Mouse (Mus musculus) heart, postnatal 0 days (tissue): ENCODE data around the gene Hes5. TPM values are rescaled to one million over a fixed set of nuclear protein-coding genes. Genes with fewer than 3 reads are reported as not detected.

Experiments used
- ATAC-seq: fragments of 200-750 bp; cut with Nextera tagmentation; 2 replicates; pipeline ENCODE4 v1.8.0; 2017; ENCODE audit warnings: low read depth, moderate number of reproducible peaks, moderate library complexity; ENCODE audit not compliant: insufficient read depth
- DNase-seq: peaks from one replicate; pipeline ENCODE4 v3.0.0-alpha.2; 2016; ENCODE audit warnings: low spot score
- H3K27ac ChIP-seq: fragments of 300-500 bp; sonication (generic); 2 replicates; pipeline ENCODE4 v1.5.1; 2014; ENCODE audit warnings: low read depth, mild to moderate bottlenecking
- H3K27me3 ChIP-seq: fragments of 300-500 bp; sonication (generic); 2 replicates; pipeline ENCODE4 v1.6.1; 2014; ENCODE audit warnings: low read length, mixed read lengths; ENCODE audit not compliant: control insufficient read depth, insufficient read depth
- H3K36me3 ChIP-seq: fragments of 300-500 bp; sonication (generic); replicated peaks from 2 replicates; pipeline ENCODE4 v1.6.1; 2014; ENCODE audit warnings: low read length, mixed read lengths; ENCODE audit not compliant: control insufficient read depth, insufficient read depth
- H3K4me1 ChIP-seq: fragments of 300-500 bp; sonication (generic); 2 replicates; pipeline ENCODE4 v1.6.1; 2014; ENCODE audit warnings: antibody characterized with exemption; ENCODE audit not compliant: control insufficient read depth, insufficient read depth
- H3K4me2 ChIP-seq: fragments of 300-500 bp; sonication (generic); 2 replicates; pipeline ENCODE4 v1.6.1; 2014; ENCODE audit warnings: low read depth, mild to moderate bottlenecking, low read length, moderate library complexity
- H3K4me3 ChIP-seq: fragments of 300-500 bp; sonication (generic); 2 replicates; pipeline ENCODE4 v1.5.1; 2014; ENCODE audit warnings: low read depth, low read length
- H3K9ac ChIP-seq: fragments of 300-500 bp; sonication (generic); replicated peaks from 2 replicates; pipeline ENCODE4 v1.6.1; 2014; ENCODE audit warnings: low read depth, low read length, mixed read lengths
- H3K9me3 ChIP-seq: fragments of 300-500 bp; sonication (generic); replicated peaks from 2 replicates; pipeline ENCODE4 v1.6.1; 2016; ENCODE audit warnings: low read length; ENCODE audit not compliant: control insufficient read depth
- CTCF ChIP-seq: IDR thresholded peaks from 2 replicates; pipeline ENCODE4 v1.5.1; 2016; ENCODE audit warnings: antibody characterized with exemption, control low read depth, low read depth
- EP300 ChIP-seq: IDR thresholded peaks from 2 replicates; pipeline ENCODE4 v1.6.1; 2016; ENCODE audit warnings: antibody characterized with exemption, low read depth
- WGBS: fragments of 180-500 bp; shearing (Covaris S2); extraction: QIAGEN DNeasy Blood & Tissue Kit; methylation state at CpG from one replicate; pipeline ENCODE4 v1.1.7; 2014; 5-methylcytosine and 5-hydroxymethylcytosine counted together
- polyA plus RNA-seq: library from polyadenylated mRNA; unstranded; fragments of >200 nt; fragmentation: Nextera tagmentation; extraction: Ambion mirVana; gene quantifications from 2 replicates; pipeline ENCODE4 v1.2.1, GENCODE M21; 2015
- total RNA-seq: library from RNA; depleted of rRNA; stranded (reverse); fragments of >200 nt; gene quantifications from 2 replicates; pipeline ENCODE4 v1.2.3, GENCODE M21; 2014; ENCODE audit warnings: low replicate concordance

Hes5 gene
- total and polyA plus RNA-seq, 2 experiments from 2014 or later, result not detected

GRCm38 (mm10) chr4:154935788-154936187 lies 24.9 kb upstream of the Hes5 start:
- H3K9me3 ChIP-seq, result no peaks in the 10 kb centered on the region
- DNase-seq, result no peak
- 73% methylated on average over 7 of the region's 7 CpGs for WGBS
- H3K36me3 ChIP-seq, result no peaks in the 10 kb centered on the region
- H3K9ac ChIP-seq, result no peak overlapping the region
- H3K4me2 ChIP-seq, result no peak overlapping the region
- H3K4me1 ChIP-seq, result no peaks in the 10 kb centered on the region
- no peak overlapping the region for H3K4me3 ChIP-seq
- no peak for ATAC-seq
- TF ChIP-seq EP300 (no peak), CTCF (no peak)
- H3K27me3 ChIP-seq, result no peaks in the 10 kb centered on the region
- no peak overlapping the region for H3K27ac ChIP-seq

GRCm38 (mm10) chr4:154936542-154937255 lies 24.0 kb upstream of the Hes5 start:
- 57% methylated on average over 8 of the region's 8 CpGs for WGBS
- Histone ChIP-seq H3K4me3 (no peak overlapping the region), H3K9ac (no peak overlapping the region), H3K4me1 (no peaks in the 10 kb centered on the region), H3K27ac (no peak overlapping the region; the same call in 1 of the 2 replicates), H3K4me2 (no peak overlapping the region), H3K27me3 (no peaks in the 10 kb centered on the region), H3K9me3 (no peaks in the 10 kb centered on the region), H3K36me3 (no peaks in the 10 kb centered on the region)
- DNase-seq, result no peak
- ATAC-seq, result no peak
- no peak for TF ChIP-seq EP300
- TF ChIP-seq CTCF, result no peak

GRCm38 (mm10) chr4:154937746-154938145 lies 23.0 kb upstream of the Hes5 start:
- Histone ChIP-seq H3K4me2 (no peak overlapping the region), H3K27me3 (no peaks in the 10 kb centered on the region), H3K27ac (no peak overlapping the region), H3K9me3 (no peaks in the 10 kb centered on the region), H3K9ac (no peak overlapping the region), H3K4me1 (no peaks in the 10 kb centered on the region), H3K4me3 (no peak overlapping the region), H3K36me3 (no peaks in the 10 kb centered on the region)
- WGBS, result 66% methylated on average over 1 of the region's 1 CpGs
- DNase-seq (no peak), ATAC-seq (no peak)
- TF ChIP-seq CTCF (no peak), EP300 (no peak)

GRCm38 (mm10) chr4:154940156-154940555 lies 20.6 kb upstream of the Hes5 start:
- 72% methylated on average over 2 of the region's 2 CpGs for WGBS

GRCm38 (mm10) chr4:154941831-154942230 lies 18.9 kb upstream of the Hes5 start:
- DNase-seq, result no peak
- Histone ChIP-seq H3K27ac (no peak overlapping the region), H3K4me1 (no peaks in the 10 kb centered on the region), H3K4me2 (no peak overlapping the region), H3K36me3 (no peaks in the 10 kb centered on the region), H3K27me3 (no peaks in the 10 kb centered on the region), H3K4me3 (no peak overlapping the region), H3K9ac (no peak overlapping the region), H3K9me3 (no peaks in the 10 kb centered on the region)
- TF ChIP-seq EP300 (no peak), CTCF (no peak)
- WGBS, result 81% methylated on average over 5 of the region's 5 CpGs
- ATAC-seq, result no peak

More at GRCm38 (mm10) chr4:154940156-154940555, 20.6 kb upstream of the Hes5 start:
- H3K27ac ChIP-seq, result no peak overlapping the region
- no peaks in the 10 kb centered on the region for H3K36me3 ChIP-seq
- H3K4me2 ChIP-seq, result no peak overlapping the region
- no peak for ATAC-seq
- DNase-seq, result no peak
- no peak overlapping the region for H3K4me3 ChIP-seq
- no peaks in the 10 kb centered on the region for H3K27me3 ChIP-seq
- H3K9me3 ChIP-seq, result no peaks in the 10 kb centered on the region
- no peaks in the 10 kb centered on the region for H3K4me1 ChIP-seq
- TF ChIP-seq CTCF (no peak), EP300 (no peak)
- no peak overlapping the region for H3K9ac ChIP-seq
